Mouse (Mus musculus): ENCODE results near the gene Apoa2.

- TF ChIP-seq POLR2A (IDR thresholded peaks at IDR 0.05; ENCODE audit: insufficient read depth, low read depth, low read length) (no peak), CTCF (IDR thresholded peaks at IDR 0.05; ENCODE audit: insufficient read depth, low read depth, low read length) (no peak)
These were observed 22.6 kb downstream of the Apoa2 start for GRCm38 (mm10) chr1:171247453-171247841.

Measured in olfactory bulb, adult 2 months (tissue).